Mouse (Mus musculus) midbrain, embryonic 12.5 days (tissue): ENCODE results near the gene Fcrla. TPM values are rescaled to one million over a fixed set of nuclear protein-coding genes. Genes with fewer than 3 reads are reported as not detected.
"Not testable (repeated sequence)": the region's sequence is repeated elsewhere in the genome, so short reads cannot be mapped to it uniquely, and the experiment has no call there.

Source experiments
- ATAC-seq: fragments of 200-750 bp; cut with Nextera tagmentation; 2 replicates; pipeline ENCODE4 v1.8.0; 2017; ENCODE audit warnings: low read depth, moderate TSS enrichment, moderate library complexity; ENCODE audit not compliant: low FRiP score
- H3K27ac ChIP-seq: fragments of 300-500 bp; sonication (generic); replicated peaks from 2 replicates; pipeline ENCODE4 v1.5.1; 2016; ENCODE audit warnings: mild to moderate bottlenecking
- H3K27me3 ChIP-seq: fragments of 300-500 bp; sonication (generic); 2 replicates; pipeline ENCODE4 v1.6.1; 2016; ENCODE audit warnings: mild to moderate bottlenecking
- H3K36me3 ChIP-seq: fragments of 300-500 bp; sonication (generic); 2 replicates; pipeline ENCODE4 v1.6.1; 2016
- H3K4me1 ChIP-seq: fragments of 300-500 bp; sonication (generic); 2 replicates; pipeline ENCODE4 v1.6.1; 2016
- H3K4me2 ChIP-seq: fragments of 300-500 bp; sonication (generic); replicated peaks from 2 replicates; pipeline ENCODE4 v1.6.1; 2016; ENCODE audit warnings: mild to moderate bottlenecking, moderate library complexity
- H3K4me3 ChIP-seq: fragments of 300-500 bp; sonication (generic); 2 replicates; pipeline ENCODE4 v1.5.1; 2016; ENCODE audit warnings: mild to moderate bottlenecking
- H3K9ac ChIP-seq: fragments of 300-500 bp; sonication (generic); replicated peaks from 2 replicates; pipeline ENCODE4 v1.6.1; 2016; ENCODE audit warnings: mild to moderate bottlenecking, moderate library complexity
- H3K9me3 ChIP-seq: fragments of 300-500 bp; sonication (generic); 2 replicates; pipeline ENCODE4 v1.6.1; 2016; ENCODE audit warnings: mild to moderate bottlenecking
- WGBS: fragments of 180-500 bp; shearing (Covaris S2); methylation state at CpG from one replicate; pipeline ENCODE4 v1.1.7; 2016; 5-methylcytosine and 5-hydroxymethylcytosine counted together
- polyA plus RNA-seq: library from polyadenylated mRNA; unstranded; fragments of >200 nt; fragmentation: Nextera tagmentation; extraction: Ambion mirVana; gene quantifications from 2 replicates; pipeline ENCODE4 v1.2.1, GENCODE M21; 2016

The Fcrla gene
- not detected in 2 replicates for polyA plus RNA-seq

DNA sequence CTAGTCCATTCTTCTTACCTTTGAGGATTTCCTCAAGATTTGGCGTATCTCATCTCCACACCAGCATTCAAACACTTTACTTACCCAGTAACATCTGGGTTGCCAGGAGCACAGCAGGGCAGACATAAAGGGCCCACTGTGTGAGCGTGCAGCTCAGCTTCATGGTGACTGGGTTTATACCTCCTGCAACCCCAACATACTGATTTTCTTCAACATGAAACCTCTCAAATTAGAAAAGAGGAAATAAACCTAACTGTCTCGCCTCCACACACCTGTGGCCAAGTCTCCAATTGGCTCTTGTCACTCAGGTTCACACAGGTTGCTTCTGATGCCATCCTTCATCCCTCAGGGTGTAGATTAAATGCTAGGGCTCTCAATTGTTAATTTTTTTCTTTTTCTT lies at the start of gene Fcrla:
Gene Fcrla (minus strand): TSS at position 206 of the 400 bp plus-strand sequence.
- H3K27ac ChIP-seq = no peak within 1 kb of the TSS
- H3K36me3 ChIP-seq = no peaks in the 10 kb centered on the region
- WGBS = 82% methylated on average over 3 of the region's 3 CpGs
- no peak within 1 kb of the TSS for H3K4me3 ChIP-seq
- ATAC-seq = no peak
- H3K9me3 ChIP-seq = no peaks in the 10 kb centered on the region
- no peak within 1 kb of the TSS for H3K4me2 ChIP-seq
- no peaks in the 10 kb centered on the region for H3K27me3 ChIP-seq
- H3K9ac ChIP-seq = no peak within 1 kb of the TSS
- no peaks in the 10 kb centered on the region for H3K4me1 ChIP-seq

- no peaks in the 10 kb centered on the region for H3K4me1 ChIP-seq
- 94% methylated on average over 5 of the region's 5 CpGs for WGBS
- no peak within 1 kb of the TSS for H3K9ac ChIP-seq
- H3K9me3 ChIP-seq = no peaks in the 10 kb centered on the region
- H3K4me3 ChIP-seq = no peak within 1 kb of the TSS
- H3K27ac ChIP-seq = no peak within 1 kb of the TSS
- H3K36me3 ChIP-seq = no peaks in the 10 kb centered on the region
- no peaks in the 10 kb centered on the region for H3K27me3 ChIP-seq
- no peak for ATAC-seq
- no peak within 1 kb of the TSS for H3K4me2 ChIP-seq
Observed at GRCm38 (mm10) chr1:170976447-170976846, 49.1 kb upstream of the Fcrla start, which contains the start of gene Fcgr2b. TSS of gene Fcgr2b (minus strand) at chr1:170976547.

DNA sequence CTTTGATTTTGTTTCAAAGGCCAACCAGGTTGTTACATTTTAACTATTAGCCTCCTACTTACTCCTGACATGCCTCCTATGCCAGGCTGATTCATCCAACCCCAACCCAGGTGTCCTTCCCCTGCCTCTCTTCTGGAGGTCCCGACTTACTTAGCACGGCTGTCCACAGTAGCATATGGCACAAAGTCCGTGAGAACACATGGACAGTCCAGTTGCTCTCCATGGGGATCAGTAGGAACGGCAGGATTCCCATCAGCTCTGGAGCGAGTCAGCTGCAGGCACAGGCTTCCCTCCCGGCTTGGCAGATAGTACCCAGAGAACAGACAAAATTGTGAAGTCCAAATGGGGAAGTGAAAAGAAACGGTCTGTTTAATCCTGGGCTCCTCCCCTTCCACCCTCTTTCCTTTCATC lies 48.4 kb upstream of the Fcrla start:
- no peaks in the 10 kb centered on the region for H3K9me3 ChIP-seq
- no peak overlapping the region for H3K4me3 ChIP-seq
- no peak overlapping the region for H3K4me2 ChIP-seq
- H3K36me3 ChIP-seq = no peaks in the 10 kb centered on the region
- no peaks in the 10 kb centered on the region for H3K4me1 ChIP-seq
- ATAC-seq = no peak
- WGBS = 77% methylated on average over 7 of the region's 7 CpGs
- no peak overlapping the region for H3K27ac ChIP-seq
- H3K27me3 ChIP-seq = no peaks in the 10 kb centered on the region
- H3K9ac ChIP-seq = no peak overlapping the region

- not testable (repeated sequence) for H3K9ac ChIP-seq, H3K4me2 ChIP-seq, H3K27ac ChIP-seq, H3K9me3 ChIP-seq, H3K4me3 ChIP-seq, ATAC-seq, H3K36me3 ChIP-seq, H3K4me1 ChIP-seq, H3K27me3 ChIP-seq
- WGBS = 86% methylated on average over 2 of the region's 2 CpGs
Observed at GRCm38 (mm10) chr1:170975350-170975749, 48.0 kb upstream of the Fcrla start.

GRCm38 (mm10) chr1:170974736-170975135 lies 47.4 kb upstream of the Fcrla start:
- H3K27ac ChIP-seq = no peak overlapping the region
- no peak overlapping the region for H3K4me2 ChIP-seq
- H3K9ac ChIP-seq = no peak overlapping the region
- H3K27me3 ChIP-seq = no peaks in the 10 kb centered on the region
- no peak for ATAC-seq
- no peaks in the 10 kb centered on the region for H3K36me3 ChIP-seq
- WGBS = 94% methylated on average over 2 of the region's 2 CpGs
- no peaks in the 10 kb centered on the region for H3K9me3 ChIP-seq
- no peak overlapping the region for H3K4me3 ChIP-seq
- no peaks in the 10 kb centered on the region for H3K4me1 ChIP-seq

DNA sequence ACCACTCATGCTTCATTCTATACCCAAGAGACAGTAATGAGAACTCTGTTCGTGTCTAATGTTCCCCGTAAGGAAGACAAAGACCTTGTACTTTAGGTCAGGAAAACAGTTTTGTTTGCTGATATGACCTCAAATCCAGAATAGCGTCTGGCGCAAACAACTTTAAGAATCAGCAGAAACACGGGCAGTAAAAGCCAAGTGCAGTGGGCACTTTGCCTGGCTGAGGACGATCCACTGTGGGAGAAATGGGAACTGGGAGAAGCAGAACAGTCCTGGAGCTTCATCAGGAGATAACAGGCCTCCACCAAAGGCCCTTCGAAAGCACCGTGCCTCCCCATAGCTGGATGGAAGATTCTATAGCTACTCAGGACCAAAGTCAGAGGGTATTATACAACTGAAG lies 46.8 kb upstream of the Fcrla start:
- no peaks in the 10 kb centered on the region for H3K9me3 ChIP-seq
- ATAC-seq = no peak
- WGBS = 91% methylated on average over 8 of the region's 8 CpGs
- H3K36me3 ChIP-seq = no peaks in the 10 kb centered on the region
- H3K4me1 ChIP-seq = no peaks in the 10 kb centered on the region
- H3K4me2 ChIP-seq = no peak overlapping the region
- H3K4me3 ChIP-seq = no peak overlapping the region
- no peak overlapping the region for H3K9ac ChIP-seq
- H3K27ac ChIP-seq = no peak overlapping the region
- H3K27me3 ChIP-seq = no peaks in the 10 kb centered on the region

GRCm38 (mm10) chr1:170972936-170973335 lies 45.6 kb upstream of the Fcrla start:
- H3K27me3 ChIP-seq = no peaks in the 10 kb centered on the region
- H3K9me3 ChIP-seq = no peaks in the 10 kb centered on the region
- no peaks in the 10 kb centered on the region for H3K4me1 ChIP-seq
- no peak for ATAC-seq
- H3K9ac ChIP-seq = no peak overlapping the region
- no peak overlapping the region for H3K4me3 ChIP-seq
- H3K36me3 ChIP-seq = no peaks in the 10 kb centered on the region
- H3K27ac ChIP-seq = no peak overlapping the region
- H3K4me2 ChIP-seq = no peak overlapping the region
- WGBS = 82% methylated on average over 4 of the region's 4 CpGs

DNA sequence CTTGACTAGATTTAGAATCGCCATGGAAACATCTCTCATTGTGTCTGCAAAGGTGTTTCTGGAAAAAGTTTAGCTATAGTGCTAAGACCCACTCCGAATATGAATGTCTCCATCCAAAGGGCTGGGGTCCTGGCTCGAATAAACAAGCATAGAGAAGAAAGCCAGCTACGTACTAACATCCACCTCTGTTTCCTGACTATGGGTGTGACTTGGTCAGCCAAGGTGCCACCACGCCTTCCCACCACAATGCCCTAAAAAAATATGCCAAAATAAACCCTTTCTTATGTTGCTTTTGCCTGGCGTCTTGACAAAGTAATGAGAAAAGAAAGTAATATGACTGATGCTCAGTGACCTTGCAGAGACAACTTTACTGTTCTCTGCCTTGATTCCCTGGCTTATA lies 45.1 kb upstream of the Fcrla start:
- H3K4me3 ChIP-seq = no peak overlapping the region
- H3K27ac ChIP-seq = no peak overlapping the region
- H3K9ac ChIP-seq = no peak overlapping the region
- no peaks in the 10 kb centered on the region for H3K9me3 ChIP-seq
- no peaks in the 10 kb centered on the region for H3K4me1 ChIP-seq
- 87% methylated on average over 6 of the region's 6 CpGs for whole genome bisulfite sequencing
- H3K36me3 ChIP-seq = no peaks in the 10 kb centered on the region
- no peak for ATAC-seq
- no peak overlapping the region for H3K4me2 ChIP-seq
- H3K27me3 ChIP-seq = no peaks in the 10 kb centered on the region

- Histone ChIP-seq H3K27me3 (no peaks in the 10 kb centered on the region), H3K4me3 (no peak overlapping the region), H3K36me3 (no peaks in the 10 kb centered on the region), H3K9ac (no peak overlapping the region), H3K27ac (no peak overlapping the region), H3K4me1 (no peaks in the 10 kb centered on the region), H3K4me2 (no peak overlapping the region), H3K9me3 (no peaks in the 10 kb centered on the region)
- WGBS = 81% methylated on average over 1 of the region's 1 CpGs
- no peak for ATAC-seq
Observed at GRCm38 (mm10) chr1:170968576-170968975, 41.2 kb upstream of the Fcrla start.

DNA sequence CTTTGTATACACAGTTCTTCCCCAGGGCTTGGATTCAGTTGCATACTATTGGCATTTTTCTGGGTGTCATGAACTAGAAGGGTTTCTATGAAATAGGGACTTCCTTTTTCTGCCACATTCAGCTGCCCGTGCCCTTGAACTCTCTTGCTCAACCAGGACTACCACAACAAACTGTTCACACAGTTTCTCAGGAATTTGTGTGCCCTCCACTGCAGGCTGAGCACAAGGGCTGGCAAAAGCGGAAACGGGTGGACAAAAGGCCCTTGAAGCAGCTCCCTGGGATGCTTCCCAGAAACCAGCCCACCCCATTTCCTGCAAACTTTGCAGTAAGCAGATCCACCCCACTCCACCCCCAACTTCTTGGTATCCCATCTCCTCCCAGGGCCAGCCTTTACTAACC lies 40.2 kb upstream of the Fcrla start:
- Histone ChIP-seq H3K27me3 (no peaks in the 10 kb centered on the region), H3K4me2 (no peak overlapping the region), H3K9me3 (no peaks in the 10 kb centered on the region), H3K27ac (no peak overlapping the region), H3K4me3 (no peak overlapping the region), H3K36me3 (no peaks in the 10 kb centered on the region), H3K9ac (no peak overlapping the region), H3K4me1 (no peaks in the 10 kb centered on the region)
- 87% methylated on average over 3 of the region's 3 CpGs for WGBS
- no peak for ATAC-seq

GRCm38 (mm10) chr1:170963087-170963486 lies 35.7 kb upstream of the Fcrla start:
- no peak overlapping the region for H3K27ac ChIP-seq
- WGBS = 83% methylated on average over 7 of the region's 7 CpGs
- H3K4me2 ChIP-seq = no peak overlapping the region
- no peaks in the 10 kb centered on the region for H3K27me3 ChIP-seq
- no peaks in the 10 kb centered on the region for H3K36me3 ChIP-seq
- 0 out of 2 replicates have a peak overlapping the region, but pooled peaks have one; percentile 1 for H3K9ac ChIP-seq
- no peaks in the 10 kb centered on the region for H3K9me3 ChIP-seq
- no peak for ATAC-seq
- no peaks in the 10 kb centered on the region for H3K4me1 ChIP-seq
- H3K4me3 ChIP-seq = no peak overlapping the region

DNA sequence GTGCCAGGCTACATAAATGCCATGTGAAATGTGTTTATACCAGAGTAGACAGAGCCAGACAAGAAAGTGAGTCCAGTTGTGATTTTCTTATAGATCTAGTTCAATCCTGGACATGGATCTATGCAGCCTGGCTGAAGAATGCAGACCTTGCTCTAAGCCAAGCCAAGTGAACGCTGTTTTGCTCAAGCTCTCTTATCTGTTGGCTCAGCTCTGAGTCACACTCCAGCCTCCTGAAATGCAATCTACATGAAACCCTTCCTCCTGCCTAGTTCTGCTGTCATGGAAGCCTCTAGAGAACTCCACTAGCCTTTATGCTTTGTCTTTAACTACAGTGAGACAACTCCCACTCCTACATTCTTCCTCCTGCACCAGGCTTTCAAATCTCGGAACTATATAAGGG lies 34.9 kb upstream of the Fcrla start:
- Histone ChIP-seq H3K4me1 (no peaks in the 10 kb centered on the region), H3K9me3 (no peaks in the 10 kb centered on the region), H3K27ac (no peak overlapping the region), H3K4me3 (no peak overlapping the region), H3K36me3 (no peaks in the 10 kb centered on the region), H3K4me2 (no peak overlapping the region), H3K27me3 (no peaks in the 10 kb centered on the region), H3K9ac (no peak overlapping the region)
- ATAC-seq = no peak
- WGBS = 84% methylated on average over 2 of the region's 2 CpGs

DNA sequence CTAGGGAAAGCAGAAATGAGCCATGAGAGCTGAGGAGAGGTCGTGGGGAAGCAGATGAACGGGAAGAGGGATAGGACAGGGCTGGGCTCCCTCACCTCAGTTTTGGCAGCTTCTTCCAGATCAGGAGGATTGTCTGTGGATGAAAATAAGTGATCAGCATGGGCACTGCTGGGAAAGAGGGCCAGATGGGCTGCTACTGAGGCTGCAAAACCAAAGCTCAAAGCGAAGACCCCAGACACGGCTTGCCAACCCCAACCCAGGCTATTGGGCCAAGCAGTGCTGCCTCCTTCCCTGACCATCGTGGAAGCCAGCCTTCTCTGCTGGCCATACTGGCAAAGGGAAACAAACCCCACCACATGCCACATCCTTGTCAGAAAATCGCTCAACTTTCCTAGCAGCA lies 33.7 kb upstream of the Fcrla start:
- 84% methylated on average over 6 of the region's 6 CpGs for WGBS
- no peak overlapping the region for H3K4me3 ChIP-seq
- no peak for ATAC-seq
- no peak overlapping the region for H3K27ac ChIP-seq
- no peak overlapping the region for H3K4me2 ChIP-seq
- no peaks in the 10 kb centered on the region for H3K4me1 ChIP-seq
- H3K9me3 ChIP-seq = no peaks in the 10 kb centered on the region
- no peaks in the 10 kb centered on the region for H3K36me3 ChIP-seq
- no peaks in the 10 kb centered on the region for H3K27me3 ChIP-seq
- H3K9ac ChIP-seq = no peak overlapping the region
